Mouse (Mus musculus) liver, postnatal 0 days (tissue): Measurements from ENCODE around the gene Mlxipl.
"Not testable (repeated sequence)": the region's sequence is repeated elsewhere in the genome, so short reads cannot be mapped to it uniquely, and the experiment has no call there.

Experiments used
- CTCF ChIP-seq: sonication (generic); IDR thresholded peaks from 2 replicates; pipeline ENCODE4 v1.5.1; 2016; ENCODE audit warnings: antibody characterized with exemption, low read depth
- EP300 ChIP-seq: IDR thresholded peaks from 2 replicates; pipeline ENCODE4 v1.6.1; 2016; ENCODE audit warnings: antibody characterized with exemption, low read depth, mild to moderate bottlenecking

- TF ChIP-seq CTCF, EP300: not testable (repeated sequence)
These were observed 40.4 kb upstream of the Mlxipl start for GRCm38 (mm10) chr5:135049268-135049667.
